Mouse (Mus musculus): Measurements from ENCODE around the gene Gsta1.
"Not testable (repeated sequence)": the region's sequence is repeated elsewhere in the genome, so short reads cannot be mapped to it uniquely, and the experiment has no call there.

Gene Gsta1

GRCm38 (mm10) chr9:78233121-78233695, 2.8 kb downstream of the Gsta1 start:
- not testable (repeated sequence) for DNase-seq

GRCm38 (mm10) chr9:78255683-78256470, 25.4 kb downstream of the Gsta1 start:
- not testable (repeated sequence) for DNase-seq

- DNase-seq = not testable (repeated sequence)
These were observed 26.5 kb downstream of the Gsta1 start, which contains the start of gene Gm3776 for GRCm38 (mm10) chr9:78256914-78257313. Gm3776 (plus strand) TSS chr9:78257129.

GRCm38 (mm10) chr9:78259688-78260087, 29.2 kb downstream of the Gsta1 start:
- DNase-seq = peak; percentile 23

GRCm38 (mm10) chr9:78270945-78271344, 40.5 kb downstream of the Gsta1 start:
- DNase-seq = not testable (repeated sequence)

GRCm38 (mm10) chr9:78282002-78282711, 51.7 kb downstream of the Gsta1 start:
- DNase-seq = not testable (repeated sequence)

GRCm38 (mm10) chr9:78289063-78289462, 58.6 kb downstream of the Gsta1 start:
- not testable (repeated sequence) for DNase-seq

- not testable (repeated sequence) for DNase-seq
These were observed 59.3 kb downstream of the Gsta1 start, which contains the start of gene Gm10639 for GRCm38 (mm10) chr9:78289723-78290122. Gm10639 (plus strand) TSS chr9:78289923.

All from cerebellum, adult 9-11 months (tissue).